Mouse (Mus musculus) bone marrow, adult 2 months (tissue): ENCODE data around the gene Amh. TPM values are rescaled to one million over a fixed set of nuclear protein-coding genes. Genes with fewer than 3 reads are reported as not detected.

Experiments used
- H3K27ac ChIP-seq: fragments of 200-500 bp; 2 replicates; pipeline ENCODE4 v1.5.1; 2012; ENCODE audit warnings: low read depth, mild to moderate bottlenecking, control low read depth, inconsistent platforms, low read length; ENCODE audit not compliant: control insufficient read depth, poor library complexity, insufficient read depth
- H3K4me1 ChIP-seq: fragments of 200-500 bp; 2 replicates; pipeline ENCODE4 v1.6.1; 2011; ENCODE audit warnings: low read length; ENCODE audit not compliant: control insufficient read depth, insufficient read depth
- H3K4me3 ChIP-seq: fragments of 200-500 bp; replicated peaks from 2 replicates; pipeline ENCODE3; 2011; ENCODE audit warnings: mild to moderate bottlenecking, low read depth, low read length, control low read depth; ENCODE audit not compliant: control insufficient read depth
- CTCF ChIP-seq: fragments of 200-500 bp; IDR thresholded peaks from 2 replicates; pipeline ENCODE4 v1.5.1; 2011; ENCODE audit warnings: low read length, control low read depth; ENCODE audit not compliant: control insufficient read depth, insufficient read depth
- POLR2A ChIP-seq: fragments of 200-500 bp; IDR thresholded peaks from 2 replicates; pipeline ENCODE4 v1.6.1; 2011; ENCODE audit warnings: low read depth, mild to moderate bottlenecking, control low read depth, low read length, borderline replicate concordance; ENCODE audit not compliant: control insufficient read depth
- WGBS: fragments of 180-500 bp; shearing (Covaris S2); methylation state at CpG from one replicate; pipeline ENCODE4 v1.1.7; 2018; 5-methylcytosine and 5-hydroxymethylcytosine counted together
- polyA plus RNA-seq: library from polyadenylated mRNA; stranded (reverse); fragments of >200 nt; gene quantifications from 2 replicates; pipeline ENCODE4 v1.2.4, GENCODE M21; 2011; ENCODE audit warnings: low replicate concordance; ENCODE audit not compliant: missing spikeins, insufficient read depth, insufficient read length

Gene Amh
- polyA plus RNA-seq, 1 experiment = 3.0 TPM

- 12% methylated on average over 9 of the region's 9 CpGs for WGBS
- TF ChIP-seq POLR2A (no peak), CTCF (no peak)
- no peak overlapping the region for H3K27ac ChIP-seq
These were observed 26.1 kb downstream of the Amh start for GRCm38 (mm10) chr10:80831136-80831535.

GRCm38 (mm10) chr10:80832818-80833217 lies 27.8 kb downstream of the Amh start:
- Histone ChIP-seq H3K27ac (no peak overlapping the region), H3K4me3 (no peak overlapping the region), H3K4me1 (peaks cover 1% of the 10 kb centered on the region)
- 79% methylated on average over 7 of the region's 7 CpGs for WGBS
- no peak for TF ChIP-seq CTCF
- no peak for TF ChIP-seq POLR2A

More at GRCm38 (mm10) chr10:80831136-80831535, 26.1 kb downstream of the Amh start:
- Histone ChIP-seq H3K4me3 (no peak overlapping the region), H3K4me1 (peaks cover 3% of the 10 kb centered on the region)

GRCm38 (mm10) chr10:80835617-80836016 lies 30.6 kb downstream of the Amh start:
- Histone ChIP-seq H3K27ac (no peak overlapping the region), H3K4me1 (no peaks in the 10 kb centered on the region; the same call in 1 of the 2 replicates), H3K4me3 (no peak overlapping the region)
- 71% methylated on average over 30 of the region's 30 CpGs for WGBS
- TF ChIP-seq POLR2A (no peak), CTCF (no peak)

GRCm38 (mm10) chr10:80836949-80837379 lies 31.9 kb downstream of the Amh start:
- WGBS = 41% methylated on average over 7 of the region's 7 CpGs
- H3K4me1 ChIP-seq = no peaks in the 10 kb centered on the region

GRCm38 (mm10) chr10:80837827-80838226 lies 32.8 kb downstream of the Amh start:
- no peak overlapping the region for H3K4me3 ChIP-seq
- no peak overlapping the region for H3K27ac ChIP-seq
- TF ChIP-seq CTCF = no peak
- TF ChIP-seq POLR2A = no peak
- 74% methylated on average over 2 of the region's 2 CpGs for WGBS
- no peaks in the 10 kb centered on the region for H3K4me1 ChIP-seq

More at GRCm38 (mm10) chr10:80836949-80837379, 31.9 kb downstream of the Amh start:
- Histone ChIP-seq H3K27ac (no peak overlapping the region), H3K4me3 (no peak overlapping the region)
- TF ChIP-seq CTCF (no peak), POLR2A (no peak)

GRCm38 (mm10) chr10:80838346-80838912 lies 33.4 kb downstream of the Amh start:
- no peaks in the 10 kb centered on the region for H3K4me1 ChIP-seq
- no peak overlapping the region for H3K4me3 ChIP-seq
- no peak overlapping the region for H3K27ac ChIP-seq
- 66% methylated on average over 2 of the region's 2 CpGs for WGBS
- TF ChIP-seq POLR2A = no peak
- TF ChIP-seq CTCF = no peak

- WGBS = 63% methylated on average over 6 of the region's 6 CpGs
- Histone ChIP-seq H3K4me3 (no peak overlapping the region), H3K27ac (no peak overlapping the region), H3K4me1 (no peaks in the 10 kb centered on the region)
- no peak for TF ChIP-seq CTCF
- TF ChIP-seq POLR2A = no peak
These were observed 34.8 kb downstream of the Amh start for GRCm38 (mm10) chr10:80839848-80840247.

- 81% methylated on average over 2 of the region's 2 CpGs for WGBS
- Histone ChIP-seq H3K4me3 (no peak overlapping the region), H3K4me1 (no peaks in the 10 kb centered on the region), H3K27ac (no peak overlapping the region)
- TF ChIP-seq CTCF (no peak), POLR2A (no peak)
These were observed 36.6 kb downstream of the Amh start for GRCm38 (mm10) chr10:80841685-80842084.

GRCm38 (mm10) chr10:80842334-80842733 lies 37.3 kb downstream of the Amh start:
- Histone ChIP-seq H3K4me1 (no peaks in the 10 kb centered on the region), H3K4me3 (no peak overlapping the region), H3K27ac (no peak overlapping the region)
- TF ChIP-seq CTCF (no peak), POLR2A (no peak)
- WGBS = 83% methylated on average over 15 of the region's 15 CpGs
